In genomic region chr13:109915501-109915900, GRCm38 (mm10) we compare ENCODE assay signal across 11 mouse cellular contexts.
A peak's percentile ranks its signal among the peaks of the same experiment; 100 is the strongest.
DNase-seq lines count a peak whose midpoint lies in the region; ATAC-seq and TF ChIP-seq lines count a peak whose summit lies in the region.
"Had no signal": no experiment of that assay in that cellular context is flagged by ENCODE, and none has a peak within 500 bp of the region (broad histone marks: within the 10 kb centered on the region; RNA-seq: fewer than 3 reads in every experiment).

No protein-coding gene starts in this region.

- 9% methylated on average over 7 of the region's 7 CpGs for WGBS in kidney, embryonic 16.5 days
- WGBS in intestine, embryonic 16.5 days = 27% methylated on average over 7 of the region's 7 CpGs

- H3K27ac ChIP-seq in kidney, embryonic 16.5 days (ENCODE audit: low read length) = no peak overlapping the region
- H3K27ac ChIP-seq in intestine, embryonic 16.5 days (ENCODE audit: low read length) = no peak overlapping the region
- H3K27ac ChIP-seq: hindbrain, postnatal 0 days; limb, embryonic 12.5 days had no signal

- no peaks in the 10 kb centered on the region for H3K9me3 ChIP-seq in kidney, embryonic 16.5 days (ENCODE audit: low read length)
- no peaks in the 10 kb centered on the region for H3K9me3 ChIP-seq in intestine, embryonic 16.5 days (ENCODE audit: control insufficient read depth, low read length)
- H3K9me3 ChIP-seq: limb, embryonic 12.5 days had no signal

- no peak overlapping the region for H3K9ac ChIP-seq in kidney, embryonic 16.5 days (replicated peaks; ENCODE audit: low read length)
- H3K9ac ChIP-seq in intestine, embryonic 16.5 days (ENCODE audit: low read depth, low read length) = no peak overlapping the region
- H3K9ac ChIP-seq: limb, embryonic 12.5 days had no signal

- ATAC-seq in kidney, embryonic 16.5 days (ENCODE audit: low FRiP score, low TSS enrichment) = peak; percentile 94
- peak; percentile 34; the same call in 1 of the 2 replicates for ATAC-seq in intestine, embryonic 16.5 days
- no peak for ATAC-seq in monocyte, adult 5-6 weeks (replicated peaks; ENCODE audit: insufficient number of reproducible peaks, low FRiP score, low TSS enrichment, poor library complexity, severe bottlenecking)

- H3K4me1 ChIP-seq in kidney, embryonic 16.5 days (ENCODE audit: insufficient read depth, low read length) = peaks cover 18% of the 10 kb centered on the region
- H3K4me1 ChIP-seq in intestine, embryonic 16.5 days (ENCODE audit: control insufficient read depth, insufficient read depth, low read length) = peaks cover 10% of the 10 kb centered on the region

- no peak overlapping the region for H3ac ChIP-seq in myocyte (ENCODE audit: control insufficient read depth, insufficient read length)

- no peaks in the 10 kb centered on the region for H3K27me3 ChIP-seq in kidney, embryonic 16.5 days (ENCODE audit: insufficient read depth, low read length)
- H3K27me3 ChIP-seq in intestine, embryonic 16.5 days (replicated peaks; ENCODE audit: control insufficient read depth, insufficient read depth, low read length) = no peaks in the 10 kb centered on the region
- H3K27me3 ChIP-seq in myocyte (ENCODE audit: control insufficient read depth, insufficient read depth, insufficient read length) = no peaks in the 10 kb centered on the region
- H3K27me3 ChIP-seq: limb, embryonic 12.5 days had no signal

- H3K4me3 ChIP-seq in kidney, embryonic 16.5 days (ENCODE audit: low read length) = no peak overlapping the region
- H3K4me3 ChIP-seq in intestine, embryonic 16.5 days (ENCODE audit: low read length) = no peak overlapping the region
- H3K4me3 ChIP-seq in myocyte = no peak overlapping the region
- H3K4me3 ChIP-seq: limb, embryonic 12.5 days had no signal

- H3K36me3 ChIP-seq in kidney, embryonic 16.5 days (ENCODE audit: insufficient read depth, low read length) = no peaks in the 10 kb centered on the region
- H3K36me3 ChIP-seq in intestine, embryonic 16.5 days (ENCODE audit: control insufficient read depth, insufficient read depth, low read length) = no peaks in the 10 kb centered on the region
- no peaks in the 10 kb centered on the region for H3K36me3 ChIP-seq in myocyte (ENCODE audit: control insufficient read depth, insufficient read depth)
- H3K36me3 ChIP-seq: limb, embryonic 12.5 days had no signal

- TF ChIP-seq POLR2A in myocyte (IDR thresholded peaks at IDR 0.05; ENCODE audit: insufficient read length, low read depth) = no peak

- 0 out of 2 replicates have a peak overlapping the region, but pooled peaks have one; percentile 3 for H3K4me2 ChIP-seq in kidney, embryonic 16.5 days (replicated peaks; ENCODE audit: low read depth, low read length)
- no peak overlapping the region for H3K4me2 ChIP-seq in intestine, embryonic 16.5 days (ENCODE audit: low read depth, low read length)
- peak overlapping the region; percentile 42 for H3K4me2 ChIP-seq in myocyte (ENCODE audit: low read depth)
- H3K4me2 ChIP-seq: limb, embryonic 12.5 days had no signal

- peaks cover 15% of the 10 kb centered on the region for H3K79me2 ChIP-seq in myocyte (ENCODE audit: control insufficient read depth, insufficient read depth)

- DNase-seq in gastrocnemius, adult 18-20 months (ENCODE audit: low spot score) = peak; percentile 80
- no peak for DNase-seq in gastrocnemius, postnatal 10 days
- DNase-seq in kidney, adult 11 months = no peak
- DNase-seq in right cerebral cortex, adult 2 months (ENCODE audit: low spot score in 2 of 2) = no peak
- DNase-seq: thymus, postnatal 25 days had no signal

TF ChIP-seq in myocyte, 11 proteins besides CTCF, POLR2A, EP300 and RAD21:
- no peak for TF ChIP-seq MAX (IDR thresholded peaks at IDR 0.05; ENCODE audit: low read depth)
- no peak for TF ChIP-seq SRF (IDR thresholded peaks at IDR 0.05; ENCODE audit: control insufficient read depth, insufficient read length, low read depth)
- TF ChIP-seq USF1 (IDR thresholded peaks at IDR 0.05; ENCODE audit: low read depth) = no peak
- no peak for TF ChIP-seq TCF12 (IDR thresholded peaks at IDR 0.05; ENCODE audit: insufficient read depth, poor library complexity, severe bottlenecking)
- TF ChIP-seq E2F4 (IDR thresholded peaks at IDR 0.05; ENCODE audit: insufficient read depth) = no peak
- no peak for TF ChIP-seq REST (IDR thresholded peaks at IDR 0.05; ENCODE audit: insufficient read depth, insufficient read length)
- no peak for TF ChIP-seq CEBPB (IDR thresholded peaks at IDR 0.05; ENCODE audit: insufficient read depth, poor library complexity, severe bottlenecking)
- no peak for TF ChIP-seq POLR2AphosphoS2 (IDR thresholded peaks at IDR 0.05; ENCODE audit: insufficient read length, low read depth)
- TF ChIP-seq TCF3 (IDR thresholded peaks at IDR 0.05; ENCODE audit: insufficient read length, low read depth) = no peak
- TF ChIP-seq MYOD1 (IDR thresholded peaks at IDR 0.05; ENCODE audit: control insufficient read depth in 1 of 3, insufficient read length in 2 of 3, low read depth in 2 of 3) = no peak
- TF ChIP-seq MYOG (IDR thresholded peaks at IDR 0.05; ENCODE audit: control insufficient read depth in 1 of 3, insufficient read depth in 1 of 3, insufficient read length in 2 of 3, low read depth in 2 of 3) = no peak
TF ChIP-seq in myocyte: peak in this region for 0.
